Mouse (Mus musculus) kidney, embryonic 14.5 days (tissue): Measurements from ENCODE around the gene Olfr1317. TPM values are rescaled to one million over a fixed set of nuclear protein-coding genes. Genes with fewer than 3 reads are reported as not detected.

Experiments used
- ATAC-seq: fragments of 200-750 bp; cut with Nextera tagmentation; 2 replicates; pipeline ENCODE4 v1.8.0; 2017; ENCODE audit warnings: moderate number of reproducible peaks, mild to moderate bottlenecking, moderate TSS enrichment, moderate library complexity; ENCODE audit not compliant: low FRiP score, low TSS enrichment
- H3K27ac ChIP-seq: fragments of 300-500 bp; sonication (generic); 2 replicates; pipeline ENCODE4 v1.5.1; 2014; ENCODE audit warnings: low read depth, mild to moderate bottlenecking, low read length, moderate library complexity, mixed read lengths
- H3K27me3 ChIP-seq: fragments of 300-500 bp; sonication (generic); 2 replicates; pipeline ENCODE4 v1.6.1; 2014; ENCODE audit warnings: mild to moderate bottlenecking, low read length; ENCODE audit not compliant: control insufficient read depth, insufficient read depth
- H3K36me3 ChIP-seq: fragments of 300-500 bp; sonication (generic); 2 replicates; pipeline ENCODE4 v1.6.1; 2014; ENCODE audit warnings: low read length, mixed read lengths; ENCODE audit not compliant: control insufficient read depth, insufficient read depth
- H3K4me1 ChIP-seq: fragments of 300-500 bp; sonication (generic); 2 replicates; pipeline ENCODE4 v1.6.1; 2014; ENCODE audit warnings: low read length, mixed read lengths; ENCODE audit not compliant: control insufficient read depth, insufficient read depth
- H3K4me2 ChIP-seq: fragments of 300-500 bp; sonication (generic); replicated peaks from 2 replicates; pipeline ENCODE4 v1.6.1; 2014; ENCODE audit warnings: low read depth, mild to moderate bottlenecking, low read length
- H3K4me3 ChIP-seq: fragments of 300-500 bp; sonication (generic); 2 replicates; pipeline ENCODE4 v1.5.1; 2014; ENCODE audit warnings: mild to moderate bottlenecking, low read length
- H3K9ac ChIP-seq: fragments of 300-500 bp; sonication (generic); 2 replicates; pipeline ENCODE4 v1.6.1; 2014; ENCODE audit warnings: low read depth, mild to moderate bottlenecking, low read length, moderate library complexity
- H3K9me3 ChIP-seq: fragments of 300-500 bp; sonication (generic); 2 replicates; pipeline ENCODE4 v1.6.1; 2016; ENCODE audit warnings: low read length; ENCODE audit not compliant: control insufficient read depth
- WGBS: fragments of 180-500 bp; shearing (Covaris S2); extraction: QIAGEN DNeasy Blood & Tissue Kit; methylation state at CpG from one replicate; pipeline ENCODE4 v1.1.7; 2014; 5-methylcytosine and 5-hydroxymethylcytosine counted together
- polyA plus RNA-seq: library from polyadenylated mRNA; unstranded; fragments of >200 nt; fragmentation: Nextera tagmentation; extraction: Ambion mirVana; gene quantifications from 2 replicates; pipeline ENCODE4 v1.2.1, GENCODE M21; 2014

Gene Olfr1317
- polyA plus RNA-seq = not detected in 2 replicates

GRCm38 (mm10) chr2:112140029-112140428 is at the start of gene Olfr1317:
TSS of gene Olfr1317 (plus strand) at chr2:112140329.
- Histone ChIP-seq H3K4me3 (no peak within 1 kb of the TSS), H3K27ac (no peak within 1 kb of the TSS), H3K27me3 (no peaks in the 10 kb centered on the region), H3K4me1 (no peaks in the 10 kb centered on the region), H3K4me2 (no peak within 1 kb of the TSS), H3K9ac (no peak within 1 kb of the TSS), H3K9me3 (no peaks in the 10 kb centered on the region), H3K36me3 (no peaks in the 10 kb centered on the region)
- 67% methylated on average over 2 of the region's 2 CpGs for WGBS
- ATAC-seq = no peak

GRCm38 (mm10) chr2:112096681-112097080 is 43.4 kb upstream of the Olfr1317 start, which contains the start of gene Olfr1314:
TSS of gene Olfr1314 (minus strand) at chr2:112096781.
- no peaks in the 10 kb centered on the region for H3K27me3 ChIP-seq
- no peak within 1 kb of the TSS for H3K4me2 ChIP-seq
- H3K36me3 ChIP-seq = no peaks in the 10 kb centered on the region
- no peaks in the 10 kb centered on the region for H3K9me3 ChIP-seq
- no peak within 1 kb of the TSS for H3K9ac ChIP-seq
- ATAC-seq = no peak
- H3K27ac ChIP-seq = no peak within 1 kb of the TSS
- H3K4me3 ChIP-seq = no peak within 1 kb of the TSS
- H3K4me1 ChIP-seq = no peaks in the 10 kb centered on the region

GRCm38 (mm10) chr2:112115340-112115739 is 24.8 kb upstream of the Olfr1317 start, which contains the start of gene Olfr1315-ps1:
TSS of gene Olfr1315-ps1 (minus strand) at chr2:112115440.
- ATAC-seq = no peak
- H3K4me2 ChIP-seq = no peak within 1 kb of the TSS
- no peak within 1 kb of the TSS for H3K9ac ChIP-seq
- no peak within 1 kb of the TSS for H3K4me3 ChIP-seq
- 86% methylated on average over 1 of the region's 1 CpGs for WGBS
- no peaks in the 10 kb centered on the region for H3K36me3 ChIP-seq
- no peaks in the 10 kb centered on the region for H3K4me1 ChIP-seq
- no peaks in the 10 kb centered on the region for H3K27me3 ChIP-seq
- H3K27ac ChIP-seq = no peak within 1 kb of the TSS
- H3K9me3 ChIP-seq = no peaks in the 10 kb centered on the region

- WGBS = 84% methylated on average over 2 of the region's 2 CpGs
- H3K9me3 ChIP-seq = no peaks in the 10 kb centered on the region
Observed at GRCm38 (mm10) chr2:112134877-112135276, 5.3 kb upstream of the Olfr1317 start, which contains the start of gene Olfr1316. TSS of gene Olfr1316 (minus strand) at chr2:112134977.

GRCm38 (mm10) chr2:112153898-112154297 is 13.8 kb downstream of the Olfr1317 start, which contains the start of gene Olfr1318:
TSS of gene Olfr1318 (plus strand) at chr2:112154198.
- no peaks in the 10 kb centered on the region for H3K36me3 ChIP-seq

More at GRCm38 (mm10) chr2:112134877-112135276, 5.3 kb upstream of the Olfr1317 start, which contains the start of gene Olfr1316:
- H3K27me3 ChIP-seq = no peaks in the 10 kb centered on the region
- H3K36me3 ChIP-seq = no peaks in the 10 kb centered on the region
- ATAC-seq = no peak
- no peaks in the 10 kb centered on the region for H3K4me1 ChIP-seq
- H3K4me2 ChIP-seq = no peak within 1 kb of the TSS
- H3K9ac ChIP-seq = no peak within 1 kb of the TSS
- H3K27ac ChIP-seq = no peak within 1 kb of the TSS
- H3K4me3 ChIP-seq = no peak within 1 kb of the TSS

More at GRCm38 (mm10) chr2:112153898-112154297, 13.8 kb downstream of the Olfr1317 start, which contains the start of gene Olfr1318:
- no peak within 1 kb of the TSS for H3K4me3 ChIP-seq
- H3K4me2 ChIP-seq = no peak within 1 kb of the TSS
- ATAC-seq = no peak
- no peaks in the 10 kb centered on the region for H3K27me3 ChIP-seq
- H3K9ac ChIP-seq = no peak within 1 kb of the TSS
- no peaks in the 10 kb centered on the region for H3K9me3 ChIP-seq
- H3K27ac ChIP-seq = no peak within 1 kb of the TSS
- H3K4me1 ChIP-seq = no peaks in the 10 kb centered on the region

Other genes with a start within 250 kb of the Olfr1317 start
- not detected in 2 replicates for gene Olfr1306, start 224.1 kb upstream of the Olfr1317 start, polyA plus RNA-seq
- not detected in 2 replicates for gene Olfr1307, start 190.9 kb upstream of the Olfr1317 start, polyA plus RNA-seq
- not detected in 2 replicates for gene Olfr1308, start 175.4 kb upstream of the Olfr1317 start, polyA plus RNA-seq
- gene Olfr1309, start 150.0 kb upstream of the Olfr1317 start, polyA plus RNA-seq = not detected in 2 replicates
- gene Olfr1310, start 127.6 kb upstream of the Olfr1317 start, polyA plus RNA-seq = not detected in 2 replicates
- gene Olfr1311, start 115.9 kb upstream of the Olfr1317 start, polyA plus RNA-seq = not detected in 2 replicates
- gene Olfr1312, start 90.1 kb upstream of the Olfr1317 start, polyA plus RNA-seq = not detected in 2 replicates
- not detected in 2 replicates for gene Olfr1313, start 62.5 kb upstream of the Olfr1317 start, polyA plus RNA-seq
- not detected in 2 replicates for gene Olfr1314, start 43.5 kb upstream of the Olfr1317 start, polyA plus RNA-seq
- not detected in 2 replicates for gene Olfr1315-ps1, start 24.9 kb upstream of the Olfr1317 start, polyA plus RNA-seq
- not detected in 2 replicates for gene Olfr1316, start 5.4 kb upstream of the Olfr1317 start, polyA plus RNA-seq
- gene Olfr1318, start 13.9 kb downstream of the Olfr1317 start, polyA plus RNA-seq = 0.09 TPM in 1 of 2 replicates, not detected in the other
- 17.1 and 24.3 TPM in 2 replicates for gene Lpcat4, start 99.1 kb downstream of the Olfr1317 start, polyA plus RNA-seq
- gene Nutm1, start 119.0 kb downstream of the Olfr1317 start, polyA plus RNA-seq = 0.04 and 0.07 TPM in 2 replicates
- 225 and 322 TPM in 2 replicates for gene Nop10, start 121.6 kb downstream of the Olfr1317 start, polyA plus RNA-seq
- 6.6 and 12.7 TPM in 2 replicates for gene Slc12a6, start 125.5 kb downstream of the Olfr1317 start, polyA plus RNA-seq
- not detected in 2 replicates for gene Gm21985, start 126.0 kb downstream of the Olfr1317 start, polyA plus RNA-seq
- 123 and 132 TPM in 2 replicates for gene Emc4, start 227.7 kb downstream of the Olfr1317 start, polyA plus RNA-seq
- gene Katnbl1, start 238.9 kb downstream of the Olfr1317 start, polyA plus RNA-seq = 37.4 and 46.5 TPM in 2 replicates